Mouse (Mus musculus): Measurements from ENCODE around the gene Vipr2. TPM values are rescaled to one million over a fixed set of nuclear protein-coding genes. Genes with fewer than 3 reads are reported as not detected.

Gene Vipr2
- polyA plus RNA-seq, 1 experiment from 2014 or later: 2.7 TPM

- no peak overlapping the region for H3K9ac ChIP-seq (ENCODE audit: low read depth, low read length)
- no peak overlapping the region for H3K4me3 ChIP-seq (ENCODE audit: low read depth, low read length)
- H3K27me3 ChIP-seq (ENCODE audit: control insufficient read depth, insufficient read depth, low read length): no peaks in the 10 kb centered on the region
- no peaks in the 10 kb centered on the region for H3K9me3 ChIP-seq (replicated peaks; ENCODE audit: control insufficient read depth, low read length)
- no peak overlapping the region for H3K27ac ChIP-seq (ENCODE audit: low read depth, low read length)
- no peak for ATAC-seq (replicated peaks; ENCODE audit: insufficient number of reproducible peaks, low FRiP score, low TSS enrichment)
- H3K4me1 ChIP-seq (ENCODE audit: control insufficient read depth, insufficient read depth, low read length): no peaks in the 10 kb centered on the region
- H3K36me3 ChIP-seq (ENCODE audit: control insufficient read depth, insufficient read depth, low read length): no peaks in the 10 kb centered on the region
- no peak overlapping the region for H3K4me2 ChIP-seq
- 73% methylated on average over 2 of the region's 2 CpGs for WGBS (ENCODE audit: insufficient replicate concordance)
These were observed 63.1 kb downstream of the Vipr2 start for GRCm38 (mm10) chr12:116140605-116141004.

- H3K9me3 ChIP-seq (replicated peaks; ENCODE audit: control insufficient read depth, low read length): no peaks in the 10 kb centered on the region
- H3K4me3 ChIP-seq (ENCODE audit: low read depth, low read length): no peak overlapping the region
- H3K4me2 ChIP-seq: no peak overlapping the region
- WGBS (ENCODE audit: insufficient replicate concordance): 66% methylated on average over 2 of the region's 2 CpGs
- no peak overlapping the region for H3K9ac ChIP-seq (ENCODE audit: low read depth, low read length)
- H3K36me3 ChIP-seq (ENCODE audit: control insufficient read depth, insufficient read depth, low read length): no peaks in the 10 kb centered on the region
- no peak overlapping the region for H3K27ac ChIP-seq (ENCODE audit: low read depth, low read length)
- ATAC-seq (replicated peaks; ENCODE audit: insufficient number of reproducible peaks, low FRiP score, low TSS enrichment): no peak
- no peaks in the 10 kb centered on the region for H3K27me3 ChIP-seq (ENCODE audit: control insufficient read depth, insufficient read depth, low read length)
- H3K4me1 ChIP-seq (ENCODE audit: control insufficient read depth, insufficient read depth, low read length): no peaks in the 10 kb centered on the region
These were observed 64.3 kb downstream of the Vipr2 start for GRCm38 (mm10) chr12:116141816-116142215.

GRCm38 (mm10) chr12:116142464-116142863, 64.9 kb downstream of the Vipr2 start:
- 70% methylated on average over 3 of the region's 3 CpGs for WGBS (ENCODE audit: insufficient replicate concordance)
- Histone ChIP-seq H3K27ac (ENCODE audit: low read depth, low read length) (no peak overlapping the region), H3K27me3 (ENCODE audit: control insufficient read depth, insufficient read depth, low read length) (no peaks in the 10 kb centered on the region), H3K4me3 (ENCODE audit: low read depth, low read length) (no peak overlapping the region), H3K4me2 (no peak overlapping the region), H3K9me3 (replicated peaks; ENCODE audit: control insufficient read depth, low read length) (no peaks in the 10 kb centered on the region), H3K9ac (ENCODE audit: low read depth, low read length) (no peak overlapping the region), H3K36me3 (ENCODE audit: control insufficient read depth, insufficient read depth, low read length) (no peaks in the 10 kb centered on the region), H3K4me1 (ENCODE audit: control insufficient read depth, insufficient read depth, low read length) (no peaks in the 10 kb centered on the region)
- ATAC-seq (replicated peaks; ENCODE audit: insufficient number of reproducible peaks, low FRiP score, low TSS enrichment): no peak

GRCm38 (mm10) chr12:116145246-116145645, 67.7 kb downstream of the Vipr2 start:
- no peaks in the 10 kb centered on the region for H3K9me3 ChIP-seq (replicated peaks; ENCODE audit: control insufficient read depth, low read length)
- H3K4me2 ChIP-seq: no peak overlapping the region
- no peak for ATAC-seq (replicated peaks; ENCODE audit: insufficient number of reproducible peaks, low FRiP score, low TSS enrichment)
- H3K4me3 ChIP-seq (ENCODE audit: low read depth, low read length): no peak overlapping the region
- WGBS (ENCODE audit: insufficient replicate concordance): 51% methylated on average over 5 of the region's 5 CpGs
- no peaks in the 10 kb centered on the region for H3K4me1 ChIP-seq (ENCODE audit: control insufficient read depth, insufficient read depth, low read length)
- H3K27me3 ChIP-seq (ENCODE audit: control insufficient read depth, insufficient read depth, low read length): no peaks in the 10 kb centered on the region
- no peak overlapping the region for H3K9ac ChIP-seq (ENCODE audit: low read depth, low read length)
- H3K27ac ChIP-seq (ENCODE audit: low read depth, low read length): no peak overlapping the region
- no peaks in the 10 kb centered on the region for H3K36me3 ChIP-seq (ENCODE audit: control insufficient read depth, insufficient read depth, low read length)

- no peak for ATAC-seq (replicated peaks; ENCODE audit: insufficient number of reproducible peaks, low FRiP score, low TSS enrichment)
- 77% methylated on average over 1 of the region's 1 CpGs for WGBS (ENCODE audit: insufficient replicate concordance)
These were observed 68.2 kb downstream of the Vipr2 start for GRCm38 (mm10) chr12:116145686-116146085.

GRCm38 (mm10) chr12:116146996-116147634, 69.6 kb downstream of the Vipr2 start:
- Histone ChIP-seq H3K27ac (ENCODE audit: low read depth, low read length) (no peak overlapping the region), H3K4me1 (ENCODE audit: control insufficient read depth, insufficient read depth, low read length) (no peaks in the 10 kb centered on the region), H3K36me3 (ENCODE audit: control insufficient read depth, insufficient read depth, low read length) (no peaks in the 10 kb centered on the region), H3K9me3 (replicated peaks; ENCODE audit: control insufficient read depth, low read length) (no peaks in the 10 kb centered on the region), H3K27me3 (ENCODE audit: control insufficient read depth, insufficient read depth, low read length) (no peaks in the 10 kb centered on the region), H3K9ac (ENCODE audit: low read depth, low read length) (no peak overlapping the region), H3K4me2 (no peak overlapping the region), H3K4me3 (ENCODE audit: low read depth, low read length) (no peak overlapping the region)
- no peak for ATAC-seq (replicated peaks; ENCODE audit: insufficient number of reproducible peaks, low FRiP score, low TSS enrichment)
- WGBS (ENCODE audit: insufficient replicate concordance): 53% methylated on average over 8 of the region's 8 CpGs

More at GRCm38 (mm10) chr12:116145686-116146085, 68.2 kb downstream of the Vipr2 start:
- no peak overlapping the region for H3K9ac ChIP-seq (ENCODE audit: low read depth, low read length)
- no peak overlapping the region for H3K4me3 ChIP-seq (ENCODE audit: low read depth, low read length)
- H3K27ac ChIP-seq (ENCODE audit: low read depth, low read length): no peak overlapping the region
- no peaks in the 10 kb centered on the region for H3K9me3 ChIP-seq (replicated peaks; ENCODE audit: control insufficient read depth, low read length)
- H3K27me3 ChIP-seq (ENCODE audit: control insufficient read depth, insufficient read depth, low read length): no peaks in the 10 kb centered on the region
- no peak overlapping the region for H3K4me2 ChIP-seq
- H3K36me3 ChIP-seq (ENCODE audit: control insufficient read depth, insufficient read depth, low read length): no peaks in the 10 kb centered on the region
- H3K4me1 ChIP-seq (ENCODE audit: control insufficient read depth, insufficient read depth, low read length): no peaks in the 10 kb centered on the region

GRCm38 (mm10) chr12:116152866-116153428, 75.4 kb downstream of the Vipr2 start:
- Histone ChIP-seq H3K36me3 (ENCODE audit: control insufficient read depth, insufficient read depth, low read length) (no peaks in the 10 kb centered on the region), H3K27ac (ENCODE audit: low read depth, low read length) (no peak overlapping the region), H3K9ac (ENCODE audit: low read depth, low read length) (no peak overlapping the region), H3K4me2 (no peak overlapping the region), H3K4me1 (ENCODE audit: control insufficient read depth, insufficient read depth, low read length) (no peaks in the 10 kb centered on the region), H3K4me3 (ENCODE audit: low read depth, low read length) (no peak overlapping the region), H3K9me3 (replicated peaks; ENCODE audit: control insufficient read depth, low read length) (no peaks in the 10 kb centered on the region), H3K27me3 (ENCODE audit: control insufficient read depth, insufficient read depth, low read length) (no peaks in the 10 kb centered on the region)
- no peak for ATAC-seq (replicated peaks; ENCODE audit: insufficient number of reproducible peaks, low FRiP score, low TSS enrichment)
- 84% methylated on average over 9 of the region's 9 CpGs for WGBS (ENCODE audit: insufficient replicate concordance)

GRCm38 (mm10) chr12:116156792-116157532, 79.4 kb downstream of the Vipr2 start:
- no peak overlapping the region for H3K4me3 ChIP-seq (ENCODE audit: low read depth, low read length)
- H3K9ac ChIP-seq (ENCODE audit: low read depth, low read length): no peak overlapping the region
- ATAC-seq (replicated peaks; ENCODE audit: insufficient number of reproducible peaks, low FRiP score, low TSS enrichment): no peak
- H3K4me2 ChIP-seq: no peak overlapping the region
- no peaks in the 10 kb centered on the region for H3K27me3 ChIP-seq (ENCODE audit: control insufficient read depth, insufficient read depth, low read length)
- no peaks in the 10 kb centered on the region for H3K36me3 ChIP-seq (ENCODE audit: control insufficient read depth, insufficient read depth, low read length)
- H3K4me1 ChIP-seq (ENCODE audit: control insufficient read depth, insufficient read depth, low read length): no peaks in the 10 kb centered on the region
- 77% methylated on average over 7 of the region's 7 CpGs for WGBS (ENCODE audit: insufficient replicate concordance)
- H3K9me3 ChIP-seq (replicated peaks; ENCODE audit: control insufficient read depth, low read length): no peaks in the 10 kb centered on the region
- H3K27ac ChIP-seq (ENCODE audit: low read depth, low read length): no peak overlapping the region
